ENCODE assay signal across 8 mouse cellular contexts in the genomic region with DNA sequence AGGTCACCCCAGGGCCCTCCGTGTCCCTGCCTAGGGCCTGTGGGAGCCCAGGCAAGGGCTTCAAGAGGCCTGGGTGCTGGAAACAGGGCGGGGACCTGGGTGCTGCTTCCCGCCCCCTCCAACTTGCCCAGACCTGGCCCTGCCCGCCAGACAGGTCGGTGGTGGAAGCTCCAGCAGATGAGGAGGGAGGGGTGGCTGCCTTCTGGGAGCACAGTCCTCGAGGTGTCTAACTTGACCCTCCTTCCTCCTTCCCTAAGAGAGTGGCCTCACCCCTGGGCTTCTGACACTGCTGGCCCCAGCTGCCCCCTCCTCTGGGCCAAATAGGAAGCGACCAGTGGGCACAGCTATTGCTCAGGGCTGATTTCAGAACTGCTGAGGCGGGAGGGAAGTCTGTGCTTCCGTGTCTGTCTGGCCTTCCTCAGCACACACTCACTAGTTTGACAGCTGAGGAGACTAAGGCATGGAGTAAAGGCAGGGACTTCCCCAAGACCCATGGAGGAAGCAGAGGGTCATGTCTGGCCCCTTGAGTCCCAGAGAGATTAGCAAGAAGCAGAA. TPM values are rescaled to one million over a fixed set of nuclear protein-coding genes. Genes with fewer than 3 reads are reported as not detected.
DNase-seq lines count a peak whose midpoint lies in the region; ATAC-seq and TF ChIP-seq lines count a peak whose summit lies in the region.

A gene (minus strand): TSS at position 175 of the 555 bp plus-strand sequence.

- peak; percentile 98 for DNase-seq in heart, adult 11 months
- no peak for DNase-seq in heart, postnatal 25 days (ENCODE audit: low spot score)
- no peak for DNase-seq in lung, embryonic 14.5 days
- no peak for DNase-seq in left cerebral cortex, postnatal 10 days (ENCODE audit: extremely low spot score in 1 of 2, low spot score in 2 of 2)
- DNase-seq in embryo, embryonic 11 days: no peak
- no peak for DNase-seq in gastrocnemius, postnatal 4 days (ENCODE audit: low spot score in 2 of 2)

- H3K36me3 ChIP-seq in heart, embryonic 13.5 days: peaks cover 5% of the 10 kb centered on the region
- peaks cover 4% of the 10 kb centered on the region; the same call in 1 of the 2 replicates for H3K36me3 ChIP-seq in lung, embryonic 14.5 days (ENCODE audit: insufficient read depth)

- H3K27ac ChIP-seq in heart, embryonic 13.5 days (replicated peaks): peak within 1 kb of the TSS; percentile 37
- H3K27ac ChIP-seq in lung, embryonic 14.5 days (ENCODE audit: low read depth): peak within 1 kb of the TSS; percentile 42; the same call in 1 of the 2 replicates

- H3K4me2 ChIP-seq in heart, embryonic 13.5 days: peak within 1 kb of the TSS; percentile 49
- H3K4me2 ChIP-seq in lung, embryonic 14.5 days: peak within 1 kb of the TSS; percentile 37

- peak; percentile 52 for ATAC-seq in CD4-positive, CD25-positive, alpha-beta regulatory T cell, adult 4 months
- peak; percentile 49; the same call in 1 of the 2 replicates for ATAC-seq in heart, embryonic 13.5 days (ENCODE audit: extremely low read depth, insufficient number of reproducible peaks, low FRiP score, low TSS enrichment)
- 0 out of 2 replicates have a peak, but pooled peaks have one; percentile 28 for ATAC-seq in lung, embryonic 14.5 days (ENCODE audit: insufficient read depth)

- H3K27me3 ChIP-seq in heart, embryonic 13.5 days (replicated peaks): no peaks in the 10 kb centered on the region; the same call in 1 of the 2 replicates
- H3K27me3 ChIP-seq in lung, embryonic 14.5 days (ENCODE audit: insufficient read depth, low read length): no peaks in the 10 kb centered on the region

- peaks cover 19% of the 10 kb centered on the region for H3K4me1 ChIP-seq in heart, embryonic 13.5 days
- no peaks in the 10 kb centered on the region for H3K4me1 ChIP-seq in lung, embryonic 14.5 days (ENCODE audit: insufficient read depth)

- H3K9me3 ChIP-seq in heart, embryonic 13.5 days: no peaks in the 10 kb centered on the region
- no peaks in the 10 kb centered on the region for H3K9me3 ChIP-seq in lung, embryonic 14.5 days (ENCODE audit: low read depth, low read length)

- peak within 1 kb of the TSS; percentile 72 for H3K9ac ChIP-seq in heart, embryonic 13.5 days
- peak within 1 kb of the TSS; percentile 47 for H3K9ac ChIP-seq in lung, embryonic 14.5 days

- no peak for TF ChIP-seq CTCF in lung, embryonic 14.5 days (IDR thresholded peaks at IDR 0.05; ENCODE audit: low read depth)

- intact Hi-C loops in heart, postnatal 25 days (cut with DNase I): no loop called here
- intact Hi-C loops in left cerebral cortex, postnatal 10 days (cut with DNase I): no loop called here

- WGBS in heart, embryonic 13.5 days: 5% methylated on average over 9 of the region's 9 CpGs
- 17% methylated on average over 9 of the region's 9 CpGs for WGBS in lung, embryonic 14.5 days

- peak within 1 kb of the TSS; percentile 32 for H3K4me3 ChIP-seq in heart, embryonic 13.5 days
- peak within 1 kb of the TSS; percentile 11; the same call in 1 of the 2 replicates for H3K4me3 ChIP-seq in lung, embryonic 14.5 days (ENCODE audit: low read depth, low read length)

RNA-seq across cellular contexts. Expression of the gene that starts here (rescaled TPM):
- total RNA-seq in heart, postnatal 25 days (2021): 1 to 10 TPM in 1 of 2 experiments, under 1 TPM in 1; 0.81 to 1.0 TPM
- polyA plus RNA-seq in CD4-positive, CD25-positive, alpha-beta regulatory T cell, adult 4 months (2017; shearing (Covaris generic)): 10 to 100 TPM; 28.5 to 31.9 TPM
- 1.5 and 2.0 TPM in 2 replicates for polyA plus RNA-seq in heart, embryonic 13.5 days (2015; fragmentation: Nextera tagmentation; extraction: Ambion mirVana)
- polyA plus RNA-seq in lung, embryonic 14.5 days (2014; fragmentation: Nextera tagmentation; extraction: Ambion mirVana): 1.1 and 1.7 TPM in 2 replicates
- 1 to 10 TPM; 2.3 to 2.9 TPM for total RNA-seq in left cerebral cortex, postnatal 10 days (2021)
- total RNA-seq in gastrocnemius, postnatal 4 days (2021): 1 to 10 TPM; 1.1 to 1.8 TPM
